Mouse (Mus musculus) intestine, embryonic 16.5 days (tissue): ENCODE results near the gene Igf2bp2. TPM values are rescaled to one million over a fixed set of nuclear protein-coding genes. Genes with fewer than 3 reads are reported as not detected.

Experiments used
- ATAC-seq: fragments of 200-750 bp; cut with Nextera tagmentation; 2 replicates; pipeline ENCODE4 v1.8.0; 2017; ENCODE audit warnings: moderate TSS enrichment, moderate library complexity
- H3K27ac ChIP-seq: fragments of 300-500 bp; sonication (generic); 2 replicates; pipeline ENCODE4 v1.5.1; 2014; ENCODE audit warnings: mild to moderate bottlenecking, low read length
- H3K27me3 ChIP-seq: fragments of 300-500 bp; sonication (generic); replicated peaks from 2 replicates; pipeline ENCODE4 v1.6.1; 2014; ENCODE audit warnings: low read length, control low read depth, mixed read lengths; ENCODE audit not compliant: control insufficient read depth, insufficient read depth
- H3K36me3 ChIP-seq: fragments of 300-500 bp; sonication (generic); 2 replicates; pipeline ENCODE4 v1.6.1; 2014; ENCODE audit warnings: low read length, control low read depth; ENCODE audit not compliant: control insufficient read depth, insufficient read depth
- H3K4me1 ChIP-seq: fragments of 300-500 bp; sonication (generic); 2 replicates; pipeline ENCODE4 v1.6.1; 2014; ENCODE audit warnings: low read length, control low read depth, mixed read lengths; ENCODE audit not compliant: control insufficient read depth, insufficient read depth
- H3K4me2 ChIP-seq: fragments of 300-500 bp; sonication (generic); 2 replicates; pipeline ENCODE4 v1.6.1; 2014; ENCODE audit warnings: low read depth, low read length, control low read depth
- H3K4me3 ChIP-seq: fragments of 300-500 bp; sonication (generic); 2 replicates; pipeline ENCODE4 v1.5.1; 2014; ENCODE audit warnings: mild to moderate bottlenecking, low read length
- H3K9ac ChIP-seq: fragments of 300-500 bp; sonication (generic); 2 replicates; pipeline ENCODE4 v1.6.1; 2014; ENCODE audit warnings: low read depth, low read length
- H3K9me3 ChIP-seq: fragments of 300-500 bp; sonication (generic); 2 replicates; pipeline ENCODE4 v1.6.1; 2016; ENCODE audit warnings: low read length, control low read depth; ENCODE audit not compliant: control insufficient read depth
- WGBS: fragments of 180-500 bp; shearing (Covaris S2); extraction: QIAGEN DNeasy Blood & Tissue Kit; methylation state at CpG from one replicate; pipeline ENCODE4 v1.1.7; 2014; 5-methylcytosine and 5-hydroxymethylcytosine counted together
- polyA plus RNA-seq: library from polyadenylated mRNA; unstranded; fragments of >200 nt; fragmentation: Nextera tagmentation; extraction: Ambion mirVana; gene quantifications from 2 replicates; pipeline ENCODE4 v1.2.1, GENCODE M21; 2015

Igf2bp2 gene
- polyA plus RNA-seq, 1 experiment from 2014 or later, result 97.7 TPM

- Histone ChIP-seq H3K4me1 (peaks cover 4% of the 10 kb centered on the region), H3K9ac (no peak overlapping the region), H3K9me3 (no peaks in the 10 kb centered on the region), H3K4me2 (no peak overlapping the region), H3K27me3 (no peaks in the 10 kb centered on the region), H3K36me3 (peaks cover 4% of the 10 kb centered on the region), H3K4me3 (no peak overlapping the region), H3K27ac (no peak overlapping the region)
- WGBS, result 88% methylated on average over 15 of the region's 15 CpGs
- no peak for ATAC-seq
These were observed 43.6 kb downstream of the Igf2bp2 start for GRCm38 (mm10) chr16:22119524-22119923.

GRCm38 (mm10) chr16:22118716-22119501 is 44.2 kb downstream of the Igf2bp2 start:
- Histone ChIP-seq H3K9me3 (no peaks in the 10 kb centered on the region), H3K4me1 (no peaks in the 10 kb centered on the region), H3K4me2 (no peak overlapping the region), H3K9ac (no peak overlapping the region), H3K4me3 (no peak overlapping the region), H3K36me3 (peaks cover 4% of the 10 kb centered on the region), H3K27ac (no peak overlapping the region), H3K27me3 (no peaks in the 10 kb centered on the region)
- 82% methylated on average over 14 of the region's 14 CpGs for WGBS
- ATAC-seq, result no peak

GRCm38 (mm10) chr16:22118151-22118550 is 44.9 kb downstream of the Igf2bp2 start:
- Histone ChIP-seq H3K4me2 (no peak overlapping the region), H3K27me3 (no peaks in the 10 kb centered on the region), H3K9ac (no peak overlapping the region), H3K9me3 (no peaks in the 10 kb centered on the region), H3K4me1 (no peaks in the 10 kb centered on the region), H3K36me3 (peaks cover 4% of the 10 kb centered on the region), H3K4me3 (no peak overlapping the region), H3K27ac (no peak overlapping the region)
- 96% methylated on average over 4 of the region's 4 CpGs for WGBS
- ATAC-seq, result no peak

- Histone ChIP-seq H3K4me1 (no peaks in the 10 kb centered on the region), H3K27ac (no peak overlapping the region), H3K4me3 (no peak overlapping the region), H3K9me3 (no peaks in the 10 kb centered on the region), H3K4me2 (no peak overlapping the region), H3K9ac (no peak overlapping the region), H3K36me3 (peaks cover 4% of the 10 kb centered on the region), H3K27me3 (no peaks in the 10 kb centered on the region)
- ATAC-seq, result no peak
- WGBS, result 93% methylated on average over 4 of the region's 4 CpGs
These were observed 46.4 kb downstream of the Igf2bp2 start for GRCm38 (mm10) chr16:22116748-22117147.

GRCm38 (mm10) chr16:22116058-22116457 is 47.0 kb downstream of the Igf2bp2 start:
- H3K4me2 ChIP-seq, result no peak overlapping the region
- H3K36me3 ChIP-seq, result peaks cover 4% of the 10 kb centered on the region
- H3K27ac ChIP-seq, result no peak overlapping the region
- no peak overlapping the region for H3K9ac ChIP-seq
- H3K9me3 ChIP-seq, result no peaks in the 10 kb centered on the region
- H3K4me3 ChIP-seq, result no peak overlapping the region
- WGBS, result 85% methylated on average over 6 of the region's 6 CpGs
- H3K27me3 ChIP-seq, result no peaks in the 10 kb centered on the region
- no peaks in the 10 kb centered on the region for H3K4me1 ChIP-seq
- ATAC-seq, result no peak

- H3K27ac ChIP-seq, result no peak overlapping the region
- H3K27me3 ChIP-seq, result no peaks in the 10 kb centered on the region
- ATAC-seq, result 0 out of 2 replicates have a peak, but pooled peaks have one; percentile 10
- H3K9me3 ChIP-seq, result no peaks in the 10 kb centered on the region
- 58% methylated on average over 1 of the region's 1 CpGs for WGBS
- H3K4me1 ChIP-seq, result peaks cover 13% of the 10 kb centered on the region
- H3K9ac ChIP-seq, result no peak overlapping the region
- H3K36me3 ChIP-seq, result no peaks in the 10 kb centered on the region
- H3K4me3 ChIP-seq, result no peak overlapping the region
- no peak overlapping the region for H3K4me2 ChIP-seq
These were observed 53.1 kb downstream of the Igf2bp2 start for GRCm38 (mm10) chr16:22110036-22110435.

GRCm38 (mm10) chr16:22109159-22109558 is 53.9 kb downstream of the Igf2bp2 start:
- WGBS, result 64% methylated on average over 4 of the region's 4 CpGs
- H3K4me1 ChIP-seq, result peaks cover 13% of the 10 kb centered on the region
- H3K4me2 ChIP-seq, result no peak overlapping the region
- H3K36me3 ChIP-seq, result no peaks in the 10 kb centered on the region
- no peaks in the 10 kb centered on the region for H3K9me3 ChIP-seq
- no peak overlapping the region for H3K4me3 ChIP-seq
- ATAC-seq, result peak; percentile 68
- no peaks in the 10 kb centered on the region for H3K27me3 ChIP-seq
- no peak overlapping the region for H3K27ac ChIP-seq
- no peak overlapping the region for H3K9ac ChIP-seq

GRCm38 (mm10) chr16:22107897-22108516 is 55.1 kb downstream of the Igf2bp2 start:
- Histone ChIP-seq H3K27me3 (no peaks in the 10 kb centered on the region), H3K4me2 (no peak overlapping the region), H3K9ac (no peak overlapping the region), H3K27ac (no peak overlapping the region), H3K9me3 (no peaks in the 10 kb centered on the region), H3K4me3 (no peak overlapping the region), H3K36me3 (no peaks in the 10 kb centered on the region), H3K4me1 (peaks cover 13% of the 10 kb centered on the region)
- peak; percentile 24; the same call in 1 of the 2 replicates for ATAC-seq
- 65% methylated on average over 7 of the region's 7 CpGs for WGBS

GRCm38 (mm10) chr16:22106012-22106584 is 57.0 kb downstream of the Igf2bp2 start:
- H3K4me2 ChIP-seq, result no peak overlapping the region
- H3K9ac ChIP-seq, result no peak overlapping the region
- no peaks in the 10 kb centered on the region for H3K9me3 ChIP-seq
- peaks cover 13% of the 10 kb centered on the region for H3K4me1 ChIP-seq
- no peak for ATAC-seq
- no peak overlapping the region for H3K4me3 ChIP-seq
- WGBS, result 83% methylated on average over 6 of the region's 6 CpGs
- no peaks in the 10 kb centered on the region for H3K36me3 ChIP-seq
- H3K27ac ChIP-seq, result no peak overlapping the region
- no peaks in the 10 kb centered on the region for H3K27me3 ChIP-seq
